Mouse (Mus musculus) left cerebral cortex, adult 18-20 months (tissue): ENCODE results near the gene Pdcd7. TPM values are rescaled to one million over a fixed set of nuclear protein-coding genes. Genes with fewer than 3 reads are reported as not detected.
A peak's percentile ranks its signal among the peaks of the same experiment; 100 is the strongest.

ENCODE experiments used
- DNase-seq, 2 experiments: peaks; one replicate each; pipeline ENCODE4 v3.0.0; 2021 to 2022; ENCODE audit warnings: low spot score in 2 of 2, mixed read lengths in 1 of 2
- total RNA-seq, 2 experiments: library from RNA; stranded (reverse); gene quantifications; 2 replicates each; pipeline ENCODE4 v1.2.3; 2021

Gene Pdcd7
- total RNA-seq, 2 experiments from 2014 or later = 27.1 to 30.6 TPM

GRCm38 (mm10) chr9:65353251-65353650, 7.3 kb downstream of the Pdcd7 start:
- no peak for DNase-seq

- DNase-seq = no peak
Measured at GRCm38 (mm10) chr9:65356561-65356960, 10.7 kb downstream of the Pdcd7 start.

- DNase-seq = no peak
Measured at GRCm38 (mm10) chr9:65356971-65357370, 11.1 kb downstream of the Pdcd7 start.

GRCm38 (mm10) chr9:65358956-65359480, 13.1 kb downstream of the Pdcd7 start:
- no peak for DNase-seq

GRCm38 (mm10) chr9:65360641-65361448, 14.9 kb downstream of the Pdcd7 start, which contains the start of gene Ubap1l:
Gene Ubap1l, plus strand, starts transcription at chr9:65361041.
- DNase-seq = no peak

GRCm38 (mm10) chr9:65363684-65364083, 17.8 kb downstream of the Pdcd7 start:
- no peak for DNase-seq

GRCm38 (mm10) chr9:65365721-65366120, 19.8 kb downstream of the Pdcd7 start:
- DNase-seq = no peak

- DNase-seq = no peak
Measured at GRCm38 (mm10) chr9:65371756-65372155, 25.9 kb downstream of the Pdcd7 start.

- DNase-seq = peak; percentile 29 to 36
Measured at GRCm38 (mm10) chr9:65372449-65372848, 26.5 kb downstream of the Pdcd7 start.

- DNase-seq = no peak
Measured at GRCm38 (mm10) chr9:65374468-65375162, 28.7 kb downstream of the Pdcd7 start.

- peak; percentile 58 to 78 for DNase-seq
Measured at GRCm38 (mm10) chr9:65375163-65375934, 29.4 kb downstream of the Pdcd7 start.

- DNase-seq = no peak
Measured at GRCm38 (mm10) chr9:65381017-65381590, 35.2 kb downstream of the Pdcd7 start.

GRCm38 (mm10) chr9:65382031-65382750, 36.3 kb downstream of the Pdcd7 start:
- DNase-seq = no peak

GRCm38 (mm10) chr9:65382751-65383097, 36.8 kb downstream of the Pdcd7 start:
- DNase-seq = no peak

- no peak for DNase-seq
Measured at GRCm38 (mm10) chr9:65384276-65384675, 38.4 kb downstream of the Pdcd7 start.

- no peak for DNase-seq
Measured at GRCm38 (mm10) chr9:65386373-65387140, 40.7 kb downstream of the Pdcd7 start.

GRCm38 (mm10) chr9:65390752-65391612, 45.1 kb downstream of the Pdcd7 start:
- peak in 1 of 2 experiments; percentile 13 for DNase-seq

- DNase-seq = no peak
Measured at GRCm38 (mm10) chr9:65391613-65391964, 45.7 kb downstream of the Pdcd7 start, which contains the start of gene Kbtbd13. Gene Kbtbd13, minus strand, starts transcription at chr9:65391652.
